Mouse (Mus musculus) effector memory CD4-positive, alpha-beta T cell, adult 7 months (primary cell): ENCODE results near the gene C130079G13Rik. TPM values are rescaled to one million over a fixed set of nuclear protein-coding genes. Genes with fewer than 3 reads are reported as not detected.

ENCODE experiments used
- polyA plus RNA-seq: library from polyadenylated mRNA; unstranded; fragments of 100-300 nt; shearing (Covaris generic); gene quantifications from one replicate; pipeline ENCODE4 v1.2.1, GENCODE M21; 2017

Gene C130079G13Rik
- polyA plus RNA-seq: not detected

DNA sequence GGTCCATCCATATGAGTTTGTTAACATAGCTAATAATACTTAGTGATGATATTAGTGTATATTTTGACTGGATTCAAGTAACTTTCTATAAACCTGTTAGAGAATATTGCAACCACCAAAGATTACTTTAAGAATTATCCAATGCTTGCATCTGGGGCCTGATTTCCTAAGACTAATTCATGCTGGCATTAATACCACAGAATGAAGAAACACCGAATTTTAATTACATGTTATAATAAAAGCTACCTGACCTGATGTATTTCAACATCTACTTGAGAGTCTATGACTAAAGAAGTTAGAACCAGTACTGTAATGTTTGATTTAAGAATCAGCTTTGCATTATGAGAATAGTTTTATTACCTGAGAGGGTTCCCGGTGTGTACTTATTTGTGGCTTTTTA is at the start of gene C130079G13Rik:
TSS of gene C130079G13Rik (plus strand) at position 301 of the 400 bp plus-strand sequence.

Other genes starting within 250 kb of the C130079G13Rik start
- gene Gm5538, start 195.4 kb upstream of the C130079G13Rik start, polyA plus RNA-seq: not detected
- gene Gm8298, start 64.2 kb upstream of the C130079G13Rik start, polyA plus RNA-seq: not detected
- not detected for gene Aadacl2, start 81.5 kb downstream of the C130079G13Rik start, polyA plus RNA-seq
- not detected for gene Aadac, start 100.5 kb downstream of the C130079G13Rik start, polyA plus RNA-seq
- not detected for gene Sucnr1, start 156.7 kb downstream of the C130079G13Rik start, polyA plus RNA-seq